Mouse (Mus musculus) heart, embryonic 14.5 days (tissue): ENCODE measurements around the gene Lrrc51. TPM values are rescaled to one million over a fixed set of nuclear protein-coding genes. Genes with fewer than 3 reads are reported as not detected.
"Not testable (repeated sequence)": the region's sequence is repeated elsewhere in the genome, so short reads cannot be mapped to it uniquely, and the experiment has no call there.

ENCODE experiments used
- ATAC-seq: fragments of 200-750 bp; cut with Nextera tagmentation; 2 replicates; pipeline ENCODE4 v1.8.0; 2017; ENCODE audit warnings: low read depth, moderate TSS enrichment; ENCODE audit not compliant: insufficient number of reproducible peaks, insufficient read depth, low FRiP score
- H3K27ac ChIP-seq, 2 experiments: fragments of 200-500 bp in 1 of 2; fragments of 300-500 bp in 1 of 2; sonication (generic) in 1 of 2; replicated peaks in 1 of 2; 2 replicates each; pipeline ENCODE4 v1.5.1; 2012 to 2014; ENCODE audit warnings: low read depth in 2 of 2, low read length in 2 of 2, control low read depth in 1 of 2, mild to moderate bottlenecking in 1 of 2, mixed read lengths in 1 of 2; ENCODE audit not compliant: control insufficient read depth in 1 of 2, insufficient read depth in 1 of 2
- H3K27me3 ChIP-seq: fragments of 300-500 bp; sonication (generic); 2 replicates; pipeline ENCODE4 v1.6.1; 2014; ENCODE audit warnings: mild to moderate bottlenecking, low read length, control low read depth; ENCODE audit not compliant: control insufficient read depth, insufficient read depth
- H3K36me3 ChIP-seq: fragments of 300-500 bp; sonication (generic); 2 replicates; pipeline ENCODE4 v1.6.1; 2014; ENCODE audit warnings: mild to moderate bottlenecking, control low read depth, low read length, mixed read lengths; ENCODE audit not compliant: control insufficient read depth, insufficient read depth
- H3K4me1 ChIP-seq, 2 experiments: fragments of 200-500 bp in 1 of 2; fragments of 300-500 bp in 1 of 2; sonication (generic) in 1 of 2; 2 replicates each; pipeline ENCODE4 v1.6.1; 2012 to 2014; ENCODE audit warnings: low read length in 2 of 2, control low read depth in 1 of 2, mixed read lengths in 1 of 2; ENCODE audit not compliant: control insufficient read depth in 2 of 2, insufficient read depth in 2 of 2
- H3K4me2 ChIP-seq: fragments of 300-500 bp; sonication (generic); 2 replicates; pipeline ENCODE4 v1.6.1; 2014; ENCODE audit warnings: mild to moderate bottlenecking, low read length
- H3K4me3 ChIP-seq, 2 experiments: fragments of 200-500 bp in 1 of 2; fragments of 300-500 bp in 1 of 2; sonication (generic) in 1 of 2; 2 replicates each; pipeline ENCODE4 v1.5.1; 2012 to 2014; ENCODE audit warnings: low read length in 2 of 2, mild to moderate bottlenecking in 2 of 2, control low read depth in 1 of 2, low read depth in 1 of 2, moderate library complexity in 1 of 2; ENCODE audit not compliant: control insufficient read depth in 1 of 2, insufficient read depth in 1 of 2
- H3K9ac ChIP-seq: fragments of 300-500 bp; sonication (generic); 2 replicates; pipeline ENCODE4 v1.6.1; 2014; ENCODE audit warnings: mild to moderate bottlenecking, low read length
- H3K9me3 ChIP-seq: fragments of 300-500 bp; sonication (generic); 2 replicates; pipeline ENCODE4 v1.6.1; 2016; ENCODE audit warnings: low read length, control low read depth; ENCODE audit not compliant: control insufficient read depth
- WGBS: fragments of 180-500 bp; shearing (Covaris S2); extraction: QIAGEN DNeasy Blood & Tissue Kit; methylation state at CpG from one replicate; pipeline ENCODE4 v1.1.7; 2014; 5-methylcytosine and 5-hydroxymethylcytosine counted together
- polyA plus RNA-seq: library from polyadenylated mRNA; unstranded; fragments of >200 nt; fragmentation: Nextera tagmentation; extraction: Ambion mirVana; gene quantifications from 2 replicates; pipeline ENCODE4 v1.2.1, GENCODE M21; 2014

The Lrrc51 gene
- polyA plus RNA-seq, 1 experiment from 2014 or later: 3.9 TPM

DNA sequence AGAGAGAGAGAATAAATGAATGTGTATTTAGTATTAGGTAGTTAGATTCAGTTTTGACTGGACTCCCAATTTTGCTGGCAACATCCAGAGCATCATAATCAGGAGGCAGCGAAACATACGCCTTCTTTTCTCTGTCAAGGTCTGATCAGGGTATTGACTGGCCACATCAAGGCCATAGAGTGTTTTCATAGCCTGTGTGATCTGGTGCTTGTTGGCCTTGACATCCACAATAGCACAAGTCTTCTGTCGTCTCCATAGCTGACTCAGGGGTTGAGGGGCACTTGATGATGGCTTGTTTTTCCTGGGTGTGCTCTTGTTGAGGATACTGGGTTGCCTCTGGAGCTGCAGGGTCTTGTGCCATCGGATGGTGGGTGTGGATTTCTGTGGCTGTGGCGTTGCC lies 23.2 kb upstream of the Lrrc51 start:
- H3K9me3 ChIP-seq: no peaks in the 10 kb centered on the region
- no peak for ATAC-seq
- H3K27ac ChIP-seq: no peak overlapping the region
- no peaks in the 10 kb centered on the region for H3K36me3 ChIP-seq
- H3K9ac ChIP-seq: no peak overlapping the region
- H3K4me3 ChIP-seq: no peak overlapping the region
- H3K27me3 ChIP-seq: no peaks in the 10 kb centered on the region
- H3K4me1 ChIP-seq: no peaks in the 10 kb centered on the region; a peak in 1 of 4 replicates
- 91% methylated on average over 5 of the region's 5 CpGs for WGBS
- no peak overlapping the region for H3K4me2 ChIP-seq

DNA sequence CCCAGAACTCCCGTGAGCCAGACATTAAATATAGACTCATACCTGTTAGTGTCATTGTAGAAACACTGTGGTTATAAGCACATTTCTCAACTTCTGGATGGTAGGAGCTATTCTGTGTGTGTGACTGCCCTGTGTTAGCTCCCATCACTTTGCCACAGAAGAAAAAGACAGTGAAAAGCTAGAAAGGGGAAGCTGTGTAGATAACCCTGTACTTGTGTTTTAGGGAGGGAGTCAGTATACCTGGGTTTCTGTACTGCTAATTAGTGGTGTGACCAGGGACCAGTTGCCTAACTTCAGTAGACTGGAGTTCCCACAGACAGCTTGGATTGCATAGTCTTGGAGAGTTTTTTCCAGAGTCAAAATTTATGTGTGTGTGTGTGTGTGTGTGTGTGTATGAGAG lies 22.8 kb upstream of the Lrrc51 start:
- H3K36me3 ChIP-seq: no peaks in the 10 kb centered on the region
- H3K27me3 ChIP-seq: no peaks in the 10 kb centered on the region
- ATAC-seq: no peak
- WGBS: 80% methylated on average over 1 of the region's 1 CpGs
- H3K4me2 ChIP-seq: no peak overlapping the region
- H3K27ac ChIP-seq: no peak overlapping the region
- no peaks in the 10 kb centered on the region; a peak in 1 of 4 replicates for H3K4me1 ChIP-seq
- no peak overlapping the region for H3K9ac ChIP-seq
- H3K4me3 ChIP-seq: no peak overlapping the region
- H3K9me3 ChIP-seq: no peaks in the 10 kb centered on the region

- H3K9me3 ChIP-seq: no peaks in the 10 kb centered on the region
- no peaks in the 10 kb centered on the region for H3K27me3 ChIP-seq
- no peak overlapping the region for H3K4me2 ChIP-seq
- H3K4me3 ChIP-seq: no peak overlapping the region
- H3K4me1 ChIP-seq: no peaks in the 10 kb centered on the region; a peak in 1 of 4 replicates
- ATAC-seq: no peak
- H3K9ac ChIP-seq: no peak overlapping the region
- WGBS: 50% methylated on average over 4 of the region's 4 CpGs
- H3K36me3 ChIP-seq: no peaks in the 10 kb centered on the region
- no peak overlapping the region for H3K27ac ChIP-seq
Measured at GRCm38 (mm10) chr7:101955862-101956261, 22.2 kb upstream of the Lrrc51 start.

- H3K27ac ChIP-seq: no peak overlapping the region
- H3K9ac ChIP-seq: no peak overlapping the region
- H3K4me1 ChIP-seq: no peaks in the 10 kb centered on the region; a peak in 1 of 4 replicates
- no peaks in the 10 kb centered on the region for H3K36me3 ChIP-seq
- no peak overlapping the region for H3K4me2 ChIP-seq
- no peaks in the 10 kb centered on the region for H3K27me3 ChIP-seq
- no peak for ATAC-seq
- H3K9me3 ChIP-seq: no peaks in the 10 kb centered on the region
- 90% methylated on average over 2 of the region's 2 CpGs for WGBS
- H3K4me3 ChIP-seq: no peak overlapping the region
Measured at GRCm38 (mm10) chr7:101955276-101955675, 21.6 kb upstream of the Lrrc51 start.

GRCm38 (mm10) chr7:101954163-101954562 lies 20.5 kb upstream of the Lrrc51 start:
- no peak for ATAC-seq
- 88% methylated on average over 2 of the region's 2 CpGs for WGBS
- Histone ChIP-seq H3K9me3 (no peaks in the 10 kb centered on the region), H3K36me3 (no peaks in the 10 kb centered on the region), H3K27me3 (no peaks in the 10 kb centered on the region), H3K4me1 (no peaks in the 10 kb centered on the region), H3K27ac (no peak overlapping the region), H3K4me3 (no peak overlapping the region), H3K9ac (no peak overlapping the region), H3K4me2 (no peak overlapping the region)

DNA sequence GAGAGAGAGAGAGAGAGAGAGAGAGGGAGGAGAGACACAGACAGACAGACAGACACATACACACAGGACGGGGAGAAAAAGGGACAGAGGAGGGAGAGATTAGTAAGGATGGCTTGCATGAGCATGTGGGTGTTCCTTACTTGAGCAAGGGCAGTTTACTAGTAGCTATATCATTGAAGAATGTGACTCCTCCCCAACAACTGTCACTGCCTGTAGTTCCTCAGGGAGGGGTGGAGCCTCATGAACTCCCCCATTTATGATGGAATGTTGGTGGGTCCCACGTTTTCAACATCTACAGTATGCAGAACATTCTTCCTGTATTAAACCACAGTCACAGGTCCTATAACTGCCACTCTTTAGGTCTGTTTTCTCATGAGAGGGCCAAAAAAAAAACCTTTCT lies 18.4 kb upstream of the Lrrc51 start:
- no peaks in the 10 kb centered on the region for H3K9me3 ChIP-seq
- no peak overlapping the region for H3K9ac ChIP-seq
- 52% methylated on average over 2 of the region's 2 CpGs for WGBS
- no peaks in the 10 kb centered on the region for H3K36me3 ChIP-seq
- H3K27me3 ChIP-seq: no peaks in the 10 kb centered on the region
- no peaks in the 10 kb centered on the region for H3K4me1 ChIP-seq
- ATAC-seq: no peak
- H3K4me2 ChIP-seq: no peak overlapping the region
- no peak overlapping the region for H3K4me3 ChIP-seq
- no peak overlapping the region for H3K27ac ChIP-seq

GRCm38 (mm10) chr7:101951648-101952047 lies 18.0 kb upstream of the Lrrc51 start:
- WGBS: 65% methylated on average over 1 of the region's 1 CpGs
- H3K4me2 ChIP-seq: no peak overlapping the region
- no peaks in the 10 kb centered on the region for H3K36me3 ChIP-seq
- no peak overlapping the region for H3K27ac ChIP-seq
- H3K4me3 ChIP-seq: no peak overlapping the region
- no peak for ATAC-seq
- H3K4me1 ChIP-seq: no peaks in the 10 kb centered on the region
- H3K9me3 ChIP-seq: no peaks in the 10 kb centered on the region
- no peaks in the 10 kb centered on the region for H3K27me3 ChIP-seq
- no peak overlapping the region for H3K9ac ChIP-seq

- H3K27ac ChIP-seq, H3K4me1 ChIP-seq, ATAC-seq, H3K9ac ChIP-seq, H3K9me3 ChIP-seq, H3K4me3 ChIP-seq, H3K36me3 ChIP-seq, H3K27me3 ChIP-seq, H3K4me2 ChIP-seq: not testable (repeated sequence)
- WGBS: 94% methylated on average over 5 of the region's 5 CpGs
Measured at GRCm38 (mm10) chr7:101949008-101949407, 15.3 kb upstream of the Lrrc51 start.
